Mouse (Mus musculus): ENCODE measurements at regions not wholly inside any gene's neighbourhood (a gene's known extent, or its start where the extent isn't known, plus 50 kb on each side); places are given as distances from the start of the nearest gene placed in this dataset.

DNA sequence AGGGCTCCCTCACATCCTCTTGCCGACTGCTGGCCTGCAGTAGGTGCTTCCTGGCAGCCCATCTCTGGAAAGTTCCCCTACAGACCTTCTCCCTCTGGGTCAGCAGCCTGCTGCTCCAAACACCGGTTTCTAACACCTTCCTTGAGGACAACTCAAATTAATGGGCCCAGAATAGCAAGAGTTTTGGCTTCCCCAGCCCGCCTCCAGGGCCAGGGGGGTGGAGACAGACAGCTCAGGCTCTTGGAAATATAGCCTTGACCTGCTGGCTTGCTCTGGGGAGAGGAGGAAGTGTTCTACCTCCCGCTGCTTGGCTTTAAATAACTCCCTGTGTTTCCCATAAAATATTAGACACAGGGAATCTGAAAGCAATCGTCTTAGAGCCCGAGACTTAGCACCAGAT, 349.8 kb downstream of the Ptpru start:
- TF ChIP-seq CTCF (IDR thresholded peaks at IDR 0.05; ENCODE audit: low read depth) (no peak), EP300 (optimal IDR thresholded peaks at IDR 0.05) (no peak)
